Mouse (Mus musculus): ENCODE data around the gene Kmo.

DNA sequence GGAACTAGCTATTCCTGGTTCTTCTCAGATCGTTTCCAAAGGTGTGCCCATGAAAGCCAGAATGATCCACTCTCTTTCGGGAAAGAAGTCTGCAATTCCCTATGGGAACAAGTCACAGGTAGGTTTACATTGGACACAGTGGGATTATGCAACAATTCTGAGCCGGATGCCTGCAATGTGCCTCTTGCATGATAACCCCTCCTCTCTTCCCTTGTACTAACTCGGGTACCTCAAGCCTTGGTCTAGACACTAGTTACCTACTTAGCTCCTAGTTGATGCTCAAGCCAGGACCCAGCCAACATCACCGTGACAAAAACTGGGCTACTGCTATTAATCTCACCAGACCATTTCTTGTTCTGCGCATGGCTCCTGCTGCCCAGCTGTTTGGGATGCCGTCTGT is 18.9 kb downstream of the Kmo start:
- TF ChIP-seq CTCF (IDR thresholded peaks at IDR 0.05; ENCODE audit: low read depth, low read length) = no peak
- TF ChIP-seq POLR2A (IDR thresholded peaks at IDR 0.05; ENCODE audit: insufficient read depth, low read length) = no peak
- TF ChIP-seq EP300 (IDR thresholded peaks at IDR 0.05; ENCODE audit: insufficient read depth, low read depth, low read length) = no peak

All from ES-Bruce4 (cell line).